Mouse (Mus musculus) T-helper 2 cell (primary cell): ENCODE results near the gene Slc30a2.
"Not testable (repeated sequence)": the region's sequence is repeated elsewhere in the genome, so short reads cannot be mapped to it uniquely, and the experiment has no call there.

Experiments used
- in situ Hi-C: fragments of 300-600 bp; cut with MboI, MseI; formaldehyde crosslinking; loops from one replicate; pipeline ENCODE4 v1.15.1; 2025; ENCODE audit warnings: high pct_unique_total_duplicates

Gene Slc30a2

GRCm38 (mm10) chr4:134343071-134344031, at the start of gene Slc30a2:
Gene Slc30a2, plus strand, starts transcription at chr4:134343181.
- in situ Hi-C loops, result no loop called here

GRCm38 (mm10) chr4:134293692-134294163, 49.3 kb upstream of the Slc30a2 start:
- in situ Hi-C loops, result no loop called here

- in situ Hi-C loops, result not testable (repeated sequence)
Observed at GRCm38 (mm10) chr4:134296096-134296495, 46.9 kb upstream of the Slc30a2 start.

DNA sequence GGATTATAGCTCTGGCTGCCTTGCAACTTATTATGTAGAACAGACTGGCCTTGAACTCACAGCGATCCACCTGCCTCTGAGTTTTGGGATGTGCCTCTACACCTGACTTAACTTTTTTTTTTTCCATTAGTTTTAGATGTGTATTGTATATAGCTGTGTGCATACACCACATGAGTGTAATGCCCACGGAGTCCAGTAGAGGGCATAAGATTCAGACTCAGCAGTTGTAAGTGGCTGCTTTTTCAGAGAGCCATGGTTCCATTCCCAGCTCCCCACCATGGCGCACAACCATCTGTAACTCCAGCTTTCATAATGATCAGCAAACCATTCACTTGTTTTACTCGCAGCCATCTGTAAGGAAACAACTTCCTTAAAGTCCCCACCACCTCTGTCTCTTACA, 46.5 kb upstream of the Slc30a2 start:
- in situ Hi-C loops, result no loop called here

DNA sequence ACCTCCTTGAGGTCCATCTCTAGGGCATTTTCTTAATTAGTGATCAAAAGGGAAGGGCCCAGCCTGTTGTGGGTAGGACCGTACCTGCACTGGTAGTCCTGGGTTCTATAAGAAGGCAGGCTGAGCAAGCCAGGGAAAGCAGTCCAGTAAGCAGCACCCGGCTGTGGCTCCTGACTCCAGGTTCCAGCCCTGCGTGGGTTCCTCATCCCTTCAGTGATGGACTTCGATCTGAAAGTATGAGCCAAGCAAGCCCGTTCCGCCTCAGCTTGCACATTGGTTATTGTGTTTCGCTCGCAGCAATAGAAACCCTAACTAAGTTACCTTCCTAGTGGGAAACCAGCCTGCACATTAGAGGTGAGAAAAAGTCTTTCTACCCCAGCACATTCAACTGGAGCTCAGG, 45.6 kb upstream of the Slc30a2 start:
- in situ Hi-C loops, result no loop called here

DNA sequence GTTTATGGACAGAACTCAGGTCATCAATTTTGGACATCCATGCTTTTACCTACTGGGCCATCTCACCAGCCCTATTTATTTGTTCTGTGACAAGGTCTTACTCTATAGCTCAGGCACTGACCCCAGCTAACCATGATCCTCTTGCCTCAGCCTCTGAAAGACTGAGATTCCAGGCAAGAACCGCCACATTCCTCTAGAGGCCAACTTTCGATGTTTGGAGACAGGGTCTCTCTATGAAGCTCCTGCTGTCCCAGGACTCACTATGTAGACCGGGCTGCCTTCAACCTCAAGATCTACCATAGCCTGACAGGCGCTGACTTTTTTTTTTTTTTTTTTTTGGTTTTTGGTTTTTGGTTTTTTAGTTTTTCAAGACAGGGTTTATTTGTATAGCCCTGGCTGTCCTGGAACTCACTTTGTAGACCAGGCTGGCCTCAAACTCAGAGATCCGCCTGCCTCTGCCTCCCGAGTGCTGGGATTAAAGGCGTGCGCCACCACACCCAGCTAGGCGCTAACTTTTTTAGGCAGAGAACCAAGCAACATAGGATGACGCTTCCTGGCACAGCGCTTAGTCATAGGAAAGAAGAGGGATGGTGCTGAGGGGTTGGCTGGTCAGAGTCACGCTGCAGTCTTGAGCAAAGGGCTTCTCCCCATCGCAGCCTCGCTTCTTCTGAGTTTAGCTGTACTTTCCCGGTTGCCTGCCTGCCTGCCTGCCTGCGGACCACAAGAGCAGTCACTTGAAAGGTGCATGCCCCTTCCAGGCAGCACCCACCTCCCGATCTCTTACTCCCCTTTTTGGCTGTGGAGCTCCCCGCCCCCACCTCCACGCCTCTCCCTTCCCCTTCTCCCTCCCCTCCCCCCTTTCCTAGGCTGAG, 44.1 kb upstream of the Slc30a2 start:
- in situ Hi-C loops, result no loop called here

- in situ Hi-C loops, result no loop called here
Observed at GRCm38 (mm10) chr4:134299498-134299810, 43.5 kb upstream of the Slc30a2 start.

DNA sequence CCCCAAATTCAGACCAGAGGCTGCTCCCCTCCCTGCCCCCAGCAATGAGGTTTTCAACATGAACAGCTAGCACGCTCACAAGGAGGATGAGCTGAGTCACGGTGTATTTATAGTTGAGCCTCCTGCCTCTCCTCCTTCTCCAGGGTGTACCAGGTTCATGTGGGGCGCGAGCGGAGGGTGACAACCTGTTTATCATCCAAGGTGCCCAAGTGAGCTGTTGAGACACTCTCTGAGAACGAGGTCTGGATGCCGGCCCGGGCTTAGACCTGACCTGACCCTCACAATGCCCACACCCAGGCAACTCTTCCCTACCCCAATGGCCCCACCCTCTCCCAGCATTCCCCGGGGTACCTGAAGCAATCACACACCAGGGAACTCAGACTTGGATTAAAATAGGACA, 42.7 kb upstream of the Slc30a2 start:
- in situ Hi-C loops, result no loop called here

GRCm38 (mm10) chr4:134302084-134302483, 40.9 kb upstream of the Slc30a2 start:
- in situ Hi-C loops, result no loop called here

DNA sequence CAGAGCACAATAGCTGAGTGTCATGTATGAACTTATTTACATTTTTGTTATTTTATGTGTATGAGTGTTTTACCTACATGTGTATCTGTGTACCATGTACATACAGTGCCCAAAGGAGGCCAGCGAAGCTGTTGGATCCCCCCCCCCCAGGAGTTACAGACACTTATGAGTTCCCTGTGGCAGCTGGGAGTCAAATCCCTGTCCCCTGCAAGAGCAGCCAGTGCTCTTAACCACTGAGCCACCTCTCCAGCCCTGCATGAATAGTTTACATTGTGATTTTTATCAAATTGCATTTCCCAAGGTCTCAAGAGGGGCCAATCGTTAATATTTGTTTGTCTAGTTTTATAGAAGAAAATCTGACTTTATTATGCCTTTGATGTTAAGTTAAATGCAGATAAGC, 36.0 kb upstream of the Slc30a2 start:
- in situ Hi-C loops, result no loop called here

- in situ Hi-C loops, result no loop called here
Observed at GRCm38 (mm10) chr4:134307367-134308072, 35.5 kb upstream of the Slc30a2 start.

- in situ Hi-C loops, result no loop called here
Observed at GRCm38 (mm10) chr4:134310106-134310505, 32.9 kb upstream of the Slc30a2 start.

DNA sequence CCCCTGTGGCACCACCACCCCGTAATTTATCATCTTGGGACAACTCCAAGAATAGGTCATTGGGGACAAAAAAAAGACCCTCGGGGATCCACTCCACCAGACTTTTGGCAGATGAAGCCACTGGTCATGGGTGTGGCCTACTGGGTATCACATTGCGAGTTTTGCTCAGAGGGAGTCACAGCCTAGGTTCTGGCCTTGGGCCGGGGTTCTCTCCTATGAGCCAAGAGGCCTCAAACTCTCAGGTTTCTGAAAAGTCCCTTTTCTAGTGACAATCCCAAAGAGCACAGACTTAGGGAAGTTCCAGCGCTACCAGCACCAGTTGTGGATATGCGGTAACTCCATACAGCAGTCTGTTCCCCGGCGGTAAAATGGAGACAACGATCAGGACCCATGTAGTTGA, 32.3 kb upstream of the Slc30a2 start:
- in situ Hi-C loops, result no loop called here

DNA sequence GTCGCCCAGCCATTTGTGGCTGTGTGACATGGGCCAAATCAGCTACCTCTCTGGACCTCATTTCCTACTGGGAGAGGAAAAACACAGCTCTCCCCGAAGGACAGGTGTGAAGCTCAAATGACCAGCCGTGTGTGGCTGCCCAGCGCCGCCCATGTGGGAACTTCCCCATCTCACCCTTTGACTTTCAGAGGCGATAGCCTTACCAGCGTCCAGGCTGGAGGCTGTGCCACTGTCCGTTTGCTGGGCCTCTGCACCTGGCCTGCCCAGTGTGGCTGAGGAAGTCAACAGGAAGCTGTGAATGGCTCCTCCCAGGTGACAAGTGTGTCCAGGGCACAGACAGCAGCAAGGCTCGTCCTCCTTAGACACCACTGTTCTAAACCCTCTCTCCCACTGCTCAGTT, 31.2 kb upstream of the Slc30a2 start:
- in situ Hi-C loops, result no loop called here

- in situ Hi-C loops, result no loop called here
Observed at GRCm38 (mm10) chr4:134312341-134312740, 30.6 kb upstream of the Slc30a2 start.

DNA sequence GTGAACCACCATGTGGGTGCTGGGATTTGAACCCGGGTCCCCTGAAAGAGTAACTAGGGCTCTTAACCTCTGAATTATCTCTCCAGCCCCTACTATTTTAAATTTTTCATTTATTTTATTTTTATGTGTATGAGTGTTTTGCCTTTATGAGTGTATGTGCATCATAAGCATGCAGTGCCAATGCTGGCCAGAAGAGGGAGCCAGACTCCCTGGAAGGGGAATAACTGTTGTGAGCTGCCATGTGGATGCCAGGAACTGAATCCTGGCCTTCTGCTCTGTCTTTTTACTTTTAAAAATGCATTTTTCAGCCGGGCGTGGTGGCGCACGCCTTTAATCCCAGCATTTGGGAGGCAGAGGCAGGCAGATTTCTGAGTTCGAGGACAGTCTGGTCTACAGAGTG, 30.1 kb upstream of the Slc30a2 start:
- in situ Hi-C loops, result no loop called here

- in situ Hi-C loops, result no loop called here
Observed at GRCm38 (mm10) chr4:134314081-134314655, 28.8 kb upstream of the Slc30a2 start.

DNA sequence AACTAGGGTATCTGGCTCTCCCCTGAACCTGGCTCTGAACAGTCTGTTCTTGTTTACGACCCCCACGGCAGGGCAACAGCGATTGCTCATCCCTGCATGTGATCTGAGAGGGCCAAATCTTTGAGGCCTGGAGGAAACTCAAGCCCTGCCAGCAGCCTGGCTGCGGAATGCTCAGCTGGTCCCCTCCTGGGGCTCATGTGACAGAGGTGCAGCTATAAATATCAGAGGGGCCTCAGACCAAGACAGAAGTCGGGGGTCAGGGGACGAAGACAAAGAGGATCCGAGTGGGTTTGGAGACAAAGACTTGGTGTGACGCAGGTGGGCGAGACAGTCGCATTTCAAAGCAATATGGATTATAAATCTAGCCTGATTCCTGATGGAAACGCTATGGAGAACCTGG, 28.1 kb upstream of the Slc30a2 start, which contains the start of gene Trim63:
Gene Trim63, plus strand, starts transcription at position 245 of the 400 bp plus-strand sequence.
- in situ Hi-C loops, result no loop called here

DNA sequence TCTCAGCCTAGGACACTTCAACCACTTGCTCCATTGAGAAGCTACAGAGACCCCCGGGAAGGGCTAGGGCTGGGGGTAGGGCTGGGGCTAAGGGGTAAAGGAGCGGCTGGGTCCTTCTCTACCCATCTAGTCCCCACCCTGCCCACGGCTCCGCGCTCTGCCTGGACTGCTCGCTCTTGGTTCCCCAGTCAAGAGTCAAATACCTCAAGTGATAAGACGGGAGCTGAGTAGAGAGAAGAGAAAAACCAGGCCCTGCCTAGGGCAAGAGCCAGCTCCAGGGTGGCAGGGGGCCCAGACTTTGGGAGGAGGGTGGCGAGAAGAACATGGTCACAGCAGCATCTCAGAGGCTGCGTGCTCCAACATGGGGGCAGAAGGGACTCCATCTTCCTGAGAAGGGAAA, 27.5 kb upstream of the Slc30a2 start:
- in situ Hi-C loops, result no loop called here

- in situ Hi-C loops, result no loop called here
Observed at GRCm38 (mm10) chr4:134316390-134316789, 26.6 kb upstream of the Slc30a2 start.

GRCm38 (mm10) chr4:134319074-134319473, 23.9 kb upstream of the Slc30a2 start:
- in situ Hi-C loops, result no loop called here
